Mouse (Mus musculus): ENCODE measurements around the gene Ubtd1. TPM values are rescaled to one million over a fixed set of nuclear protein-coding genes. Genes with fewer than 3 reads are reported as not detected.
"Not testable (repeated sequence)": the region's sequence is repeated elsewhere in the genome, so short reads cannot be mapped to it uniquely, and the experiment has no call there.

The Ubtd1 gene
- total RNA-seq, 2 experiments from 2014 or later = 13.4 to 14.6 TPM

DNA sequence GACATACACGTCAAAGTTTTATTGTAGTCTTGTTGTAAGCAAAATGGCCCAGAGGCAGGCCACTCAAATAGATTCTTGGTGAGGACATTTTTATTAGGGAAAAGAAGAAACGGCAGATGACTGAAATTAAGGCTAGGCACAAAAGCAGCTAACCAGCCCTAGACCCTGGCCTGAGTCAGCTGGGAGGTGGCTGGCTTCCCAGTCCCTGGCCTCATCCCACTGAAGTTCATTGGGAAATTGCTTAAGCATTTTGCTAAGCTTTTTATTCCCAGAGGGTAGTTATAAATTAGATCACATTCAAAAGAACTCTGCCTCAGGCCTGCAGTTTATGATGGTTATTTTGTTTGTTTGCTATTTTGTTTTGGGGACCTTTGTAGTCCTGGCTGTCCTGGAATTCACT, 74.3 kb downstream of the Ubtd1 start:
- DNase-seq (ENCODE audit: low spot score in 2 of 2) = no peak

DNA sequence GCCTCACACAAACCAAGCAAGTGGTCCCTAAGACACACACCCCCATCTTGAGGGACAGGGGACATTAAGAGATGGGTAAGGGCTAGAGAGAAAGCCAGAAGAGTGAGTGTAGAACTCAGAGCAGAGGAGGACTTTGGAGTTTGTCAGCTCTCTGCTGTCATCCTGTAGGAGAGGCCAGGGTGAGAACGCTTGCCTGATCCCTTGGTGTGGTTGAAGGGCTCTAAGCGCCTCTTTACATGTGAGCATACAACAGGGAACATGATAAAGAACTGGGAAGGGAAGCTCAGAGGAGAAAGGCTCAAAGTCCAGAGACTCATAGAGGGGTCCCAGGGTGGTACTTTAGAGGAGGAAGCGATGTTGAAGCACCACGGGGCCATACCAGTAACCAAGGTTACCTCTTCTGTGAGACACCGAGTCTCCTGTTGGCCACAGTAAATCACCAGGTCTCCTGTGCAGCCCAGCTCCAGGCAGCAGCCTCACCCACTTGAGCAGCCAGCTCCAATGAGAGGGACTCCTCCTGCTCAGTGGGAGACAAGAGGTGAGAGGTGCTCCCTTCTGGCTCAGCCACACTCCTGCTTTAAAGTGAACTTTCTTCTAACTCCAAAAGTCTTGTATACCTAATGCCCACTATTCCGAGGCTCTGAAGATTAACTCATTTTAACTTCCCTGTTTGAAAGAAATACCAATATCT, 75.3 kb downstream of the Ubtd1 start:
- no peak for DNase-seq (ENCODE audit: low spot score in 2 of 2)

DNA sequence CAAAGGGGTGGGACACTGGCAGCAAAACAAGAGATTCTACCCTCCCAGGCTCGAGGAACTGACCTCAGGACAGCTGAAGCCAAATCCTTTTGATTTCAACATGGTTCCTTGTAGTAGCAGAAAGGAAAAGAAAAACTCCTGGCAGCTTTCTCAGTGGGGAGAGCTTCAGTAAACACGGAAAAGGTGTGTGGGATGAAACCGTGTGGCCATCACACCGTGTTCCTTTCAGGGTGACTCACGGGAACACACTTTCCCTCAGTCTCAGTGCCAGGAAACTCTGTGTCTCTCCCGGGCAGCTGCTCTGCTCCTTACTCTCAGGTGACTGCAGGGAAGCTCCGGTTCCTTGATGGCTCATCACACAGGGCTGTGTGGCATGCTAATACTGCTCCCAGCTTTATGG, 76.9 kb downstream of the Ubtd1 start:
- no peak for DNase-seq (ENCODE audit: low spot score in 2 of 2)

DNA sequence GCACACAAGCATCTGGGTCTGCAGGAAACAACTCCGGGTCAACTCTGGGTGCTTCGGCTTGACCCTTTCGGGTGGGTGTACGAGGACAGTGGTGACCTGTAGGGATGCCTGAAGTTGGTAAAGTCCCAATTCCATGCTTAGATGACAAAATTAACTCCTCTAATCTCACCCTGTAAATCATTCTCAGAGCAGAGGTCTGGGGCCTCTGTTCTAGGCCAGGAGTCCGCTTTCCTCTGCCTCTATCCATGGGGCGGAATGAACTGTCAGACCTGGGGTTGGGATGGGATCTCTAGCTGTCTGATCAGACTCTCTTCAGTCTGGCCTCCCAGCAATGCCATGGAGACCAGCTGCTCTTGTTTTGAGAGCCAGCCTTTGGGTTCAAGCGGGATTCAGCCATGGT, 79.9 kb downstream of the Ubtd1 start:
- no peak for DNase-seq (ENCODE audit: low spot score in 2 of 2)

- DNase-seq (ENCODE audit: low spot score in 2 of 2) = no peak
Observed at GRCm38 (mm10) chr19:42068441-42069240, 87.1 kb downstream of the Ubtd1 start.

DNA sequence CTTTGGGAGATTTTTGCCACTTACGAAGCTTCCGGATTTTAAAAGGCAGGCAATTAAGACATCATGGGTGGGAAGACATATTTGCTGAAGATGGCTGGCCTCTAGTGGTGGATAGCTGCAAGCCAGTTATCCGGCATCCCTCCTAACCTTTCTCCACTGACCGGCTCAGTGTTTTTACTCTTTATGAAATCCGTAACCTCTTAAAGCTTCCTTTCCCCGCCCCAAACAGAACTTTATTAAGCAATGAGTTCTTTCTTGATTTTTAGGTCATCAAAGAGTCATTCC, 87.6 kb downstream of the Ubtd1 start:
- peak in 1 of 2 experiments; percentile 45 for DNase-seq (ENCODE audit: low spot score in 2 of 2)

DNA sequence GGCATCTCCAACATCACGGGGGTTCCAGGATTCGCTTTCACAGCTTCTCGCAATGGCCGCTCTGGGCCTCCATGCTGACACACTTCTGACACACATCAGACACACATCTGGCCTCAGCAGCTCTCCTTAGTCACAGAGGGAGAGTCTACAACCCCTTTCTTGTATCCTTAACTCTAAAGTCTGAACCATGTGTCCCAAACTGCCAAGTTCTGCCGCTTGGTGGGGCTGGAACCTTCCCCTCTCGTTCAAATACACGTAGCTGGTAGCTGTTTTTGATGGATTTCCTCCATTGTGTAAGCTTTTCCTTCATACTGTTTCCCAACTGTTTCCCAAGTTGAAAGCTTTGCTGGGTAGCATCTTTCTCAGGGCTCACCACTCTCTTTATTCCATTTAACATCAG, 89.7 kb downstream of the Ubtd1 start:
- DNase-seq (ENCODE audit: low spot score in 2 of 2) = peak in 1 of 2 experiments; percentile 22

- DNase-seq (ENCODE audit: low spot score in 2 of 2) = no peak
Observed at GRCm38 (mm10) chr19:42071886-42072608, 90.5 kb downstream of the Ubtd1 start.

- no peak for DNase-seq (ENCODE audit: low spot score in 2 of 2)
Observed at GRCm38 (mm10) chr19:42072802-42073201, 91.2 kb downstream of the Ubtd1 start.

DNA sequence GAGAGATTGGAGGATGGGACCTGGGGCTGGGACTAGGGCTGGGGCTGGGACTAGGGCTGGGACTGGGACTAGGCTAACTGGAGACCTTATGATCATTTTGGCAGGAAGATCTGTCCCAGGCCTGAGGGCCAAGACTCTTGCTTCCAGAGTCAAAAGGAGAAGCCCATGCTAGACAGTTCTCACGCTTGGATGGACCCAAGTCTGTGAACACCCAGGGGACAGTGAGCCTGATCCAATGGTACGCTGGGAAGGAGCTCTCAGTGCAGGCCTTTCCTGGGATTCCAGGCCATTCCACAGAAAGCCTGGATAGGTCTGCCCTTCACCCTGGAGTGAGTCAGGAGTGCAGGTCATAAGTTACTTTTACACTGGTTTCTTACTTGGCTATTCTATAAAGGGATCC, 93.5 kb downstream of the Ubtd1 start:
- no peak for DNase-seq (ENCODE audit: low spot score in 2 of 2)

GRCm38 (mm10) chr19:42075992-42076391, 94.4 kb downstream of the Ubtd1 start:
- no peak for DNase-seq (ENCODE audit: low spot score in 2 of 2)

GRCm38 (mm10) chr19:42078566-42078965, 97.0 kb downstream of the Ubtd1 start:
- DNase-seq (ENCODE audit: low spot score in 2 of 2) = no peak

DNA sequence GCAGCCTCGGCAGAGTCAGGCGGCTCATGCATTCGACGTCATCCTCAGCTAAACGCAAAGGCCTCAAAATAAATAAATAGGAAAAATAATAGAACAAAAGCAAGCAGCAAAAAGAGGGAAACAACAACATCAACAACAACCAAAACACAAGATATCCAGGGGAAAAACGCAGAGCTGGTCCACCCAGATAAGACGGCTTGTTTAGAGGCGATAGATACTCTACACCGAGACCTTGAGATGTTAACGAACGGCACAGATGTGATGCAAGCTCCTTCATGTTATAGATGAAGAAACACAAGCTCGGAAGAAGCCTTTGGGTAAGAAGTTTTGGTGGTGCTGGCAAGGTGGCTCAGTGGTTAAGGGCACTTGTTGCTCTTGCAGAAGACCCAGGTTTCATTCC, 97.4 kb downstream of the Ubtd1 start:
- no peak for DNase-seq (ENCODE audit: low spot score in 2 of 2)

GRCm38 (mm10) chr19:42079950-42080349, 98.4 kb downstream of the Ubtd1 start:
- no peak for DNase-seq (ENCODE audit: low spot score in 2 of 2)

GRCm38 (mm10) chr19:42080469-42080868, 98.9 kb downstream of the Ubtd1 start:
- no peak for DNase-seq (ENCODE audit: low spot score in 2 of 2)

DNA sequence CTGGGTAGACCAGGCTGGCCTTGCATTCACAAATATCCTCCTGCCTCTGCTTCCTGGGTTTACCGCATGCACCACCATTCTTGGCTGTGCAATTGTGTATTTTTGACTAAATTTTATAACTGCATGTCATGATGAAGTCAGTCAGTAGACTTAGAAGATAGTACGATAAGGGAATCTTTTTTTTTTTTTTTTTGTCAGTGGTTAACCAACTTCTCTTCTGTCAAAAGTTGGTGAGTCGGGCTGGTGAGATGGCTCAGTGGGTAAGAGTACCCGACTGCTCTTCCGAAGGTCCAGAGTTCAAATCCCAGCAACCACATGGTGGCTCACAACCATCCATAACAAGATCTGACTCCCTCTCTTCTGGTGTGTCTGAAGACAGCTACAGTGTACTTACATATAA, 100.0 kb downstream of the Ubtd1 start:
- not testable (repeated sequence) for DNase-seq (ENCODE audit: low spot score in 2 of 2)

Other genes starting within 250 kb of the Ubtd1 start
- 100 to 1,000 TPM; 209 to 224 TPM for gene Slit1, start 238.1 kb upstream of the Ubtd1 start, total RNA-seq (2021)
- gene Arhgap19, start 179.7 kb upstream of the Ubtd1 start, total RNA-seq (2021) = 1 to 10 TPM; 2.6 to 2.9 TPM
- 10 to 100 TPM; 17.8 to 22.3 TPM for gene Frat1, start 151.8 kb upstream of the Ubtd1 start, total RNA-seq (2021)
- 10 to 100 TPM; 12.9 to 13.1 TPM for gene Frat2, start 133.6 kb upstream of the Ubtd1 start, total RNA-seq (2021)
- 10 to 100 TPM; 31.8 to 32.2 TPM for gene Rrp12, start 85.6 kb upstream of the Ubtd1 start, total RNA-seq (2021)
- 100 to 1,000 TPM; 541 to 553 TPM for gene Pgam1, start 69.8 kb upstream of the Ubtd1 start, total RNA-seq (2021)
- 10 to 100 TPM; 24.9 to 28.3 TPM for gene Exosc1, start 48.3 kb upstream of the Ubtd1 start, total RNA-seq (2021)
- gene Zdhhc16, start 48.3 kb upstream of the Ubtd1 start, total RNA-seq (2021) = 10 to 100 TPM; 34.6 to 38.8 TPM
- 10 to 100 TPM; 28.7 to 34.6 TPM for gene Mms19, start 606 bp upstream of the Ubtd1 start, total RNA-seq (2021)
- under 1 TPM in 1 of 2 experiments, not detected in 1; 0.30 TPM for gene Ankrd2, start 54.2 kb downstream of the Ubtd1 start, total RNA-seq (2021)
- gene Hoga1, start 63.8 kb downstream of the Ubtd1 start, total RNA-seq (2021) = 1 to 10 TPM; 8.7 to 9.4 TPM
- 1 to 10 TPM; 1.6 to 2.1 TPM for gene 4933411K16Rik, start 70.5 kb downstream of the Ubtd1 start, total RNA-seq (2021)
- gene Morn4, start 104.6 kb downstream of the Ubtd1 start, total RNA-seq (2021) = 10 to 100 TPM; 71.3 TPM
- 10 to 100 TPM; 69.2 to 69.6 TPM for gene Pi4k2a, start 108.7 kb downstream of the Ubtd1 start, total RNA-seq (2021)
- 10 to 100 TPM; 18.8 to 20.6 TPM for gene Avpi1, start 147.3 kb downstream of the Ubtd1 start, total RNA-seq (2021)
- 1 to 10 TPM; 5.1 to 5.8 TPM for gene Marveld1, start 165.6 kb downstream of the Ubtd1 start, total RNA-seq (2021)
- 10 to 100 TPM; 90.6 to 94.5 TPM for gene Zfyve27, start 182.2 kb downstream of the Ubtd1 start, total RNA-seq (2021)
- under 1 TPM; 0.23 to 0.42 TPM for gene Sfrp5, start 220.5 kb downstream of the Ubtd1 start, total RNA-seq (2021)

Data from layer of hippocampus, adult 18-20 months (tissue).